Mouse (Mus musculus) embryonic fibroblast, embryonic 13.5 days (primary cell): ENCODE results near the gene Psmc5.

Experiments used
- CTCF ChIP-seq: IDR thresholded peaks from 2 replicates; pipeline ENCODE4 v1.5.1; 2011; ENCODE audit warnings: mild to moderate bottlenecking, control low read depth, low read length, moderate library complexity, borderline replicate concordance; ENCODE audit not compliant: insufficient read depth
- POLR2A ChIP-seq: IDR thresholded peaks from 2 replicates; pipeline ENCODE4 v1.6.1; 2011; ENCODE audit warnings: low read depth, mild to moderate bottlenecking, control low read depth, low read length, moderate library complexity

DNA sequence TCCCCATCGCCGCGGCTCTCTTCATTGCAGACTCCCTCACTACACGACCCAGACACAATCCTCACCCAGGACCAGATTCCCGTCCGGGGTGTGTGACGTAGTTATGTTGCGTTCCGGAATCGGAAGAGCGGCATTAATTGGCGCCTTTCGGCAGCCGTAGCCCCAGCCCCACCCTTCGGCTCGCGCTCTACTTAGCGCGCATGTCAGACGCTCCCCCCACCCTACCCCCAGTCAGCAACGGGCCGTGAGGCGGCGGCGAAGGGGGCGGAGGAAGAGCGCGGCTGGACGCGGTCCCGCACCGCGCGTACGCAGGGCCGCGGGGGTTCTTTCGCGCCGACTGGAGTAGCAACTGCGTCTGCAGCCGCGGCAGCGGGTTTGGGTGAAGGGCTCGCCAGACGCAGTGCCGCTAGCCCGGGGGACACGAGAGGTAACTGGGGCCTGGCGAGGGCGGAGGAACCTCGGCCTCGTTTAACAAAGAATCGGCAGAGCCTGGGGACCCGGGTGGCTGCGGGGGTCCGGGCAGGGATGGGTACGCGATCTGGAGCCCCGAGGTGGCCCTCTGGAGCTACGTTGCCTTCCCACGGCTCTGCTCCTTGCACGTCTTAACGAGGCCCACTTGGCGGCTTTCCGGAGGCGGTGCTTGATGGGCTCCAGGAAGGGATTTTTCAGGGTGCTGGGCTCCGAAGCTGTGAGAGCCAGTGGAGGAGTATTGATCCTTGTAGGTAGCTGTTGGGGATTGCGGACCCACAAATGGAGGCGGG, 39.0 kb upstream of the Psmc5 start, which contains the start of gene Ddx42:
- TF ChIP-seq CTCF (no peak), POLR2A (peak; percentile 78)
